Mouse (Mus musculus) forebrain, embryonic 16.5 days (tissue): ENCODE results near the gene Hexa. TPM values are rescaled to one million over a fixed set of nuclear protein-coding genes. Genes with fewer than 3 reads are reported as not detected.

Experiments used
- ATAC-seq: fragments of 200-750 bp; cut with Nextera tagmentation; 2 replicates; pipeline ENCODE4 v1.8.0; 2017; ENCODE audit warnings: mild to moderate bottlenecking, moderate library complexity
- H3K27ac ChIP-seq: fragments of 300-500 bp; sonication (generic); 2 replicates; pipeline ENCODE4 v1.5.1; 2014; ENCODE audit warnings: low read length, control low read depth
- H3K27me3 ChIP-seq: fragments of 300-500 bp; sonication (generic); replicated peaks from 2 replicates; pipeline ENCODE4 v1.6.1; 2014; ENCODE audit warnings: low read length; ENCODE audit not compliant: control insufficient read depth, insufficient read depth
- H3K36me3 ChIP-seq: fragments of 300-500 bp; sonication (generic); 2 replicates; pipeline ENCODE4 v1.6.1; 2014; ENCODE audit not compliant: control insufficient read depth, insufficient read depth
- H3K4me1 ChIP-seq: fragments of 300-500 bp; sonication (generic); replicated peaks from 2 replicates; pipeline ENCODE4 v1.6.1; 2014; ENCODE audit warnings: low read length; ENCODE audit not compliant: control insufficient read depth, insufficient read depth
- H3K4me2 ChIP-seq: fragments of 300-500 bp; sonication (generic); 2 replicates; pipeline ENCODE4 v1.6.1; 2014; ENCODE audit warnings: mild to moderate bottlenecking, low read length, control low read depth
- H3K4me3 ChIP-seq: fragments of 300-500 bp; sonication (generic); replicated peaks from 2 replicates; pipeline ENCODE4 v1.5.1; 2014; ENCODE audit warnings: mild to moderate bottlenecking, low read length, control low read depth
- H3K9ac ChIP-seq: fragments of 300-500 bp; sonication (generic); replicated peaks from 2 replicates; pipeline ENCODE4 v1.6.1; 2014; ENCODE audit warnings: low read depth, low read length, control low read depth
- H3K9me3 ChIP-seq: fragments of 300-500 bp; sonication (generic); 2 replicates; pipeline ENCODE4 v1.6.1; 2016; ENCODE audit warnings: low read length; ENCODE audit not compliant: control insufficient read depth
- WGBS: fragments of 180-500 bp; shearing (Covaris S2); extraction: QIAGEN DNeasy Blood & Tissue Kit; methylation state at CpG from one replicate; pipeline ENCODE4 v1.1.7; 2014; 5-methylcytosine and 5-hydroxymethylcytosine counted together
- polyA plus RNA-seq: library from polyadenylated mRNA; unstranded; fragments of >200 nt; fragmentation: Nextera tagmentation; extraction: Ambion mirVana; gene quantifications from 2 replicates; pipeline ENCODE4 v1.2.1, GENCODE M21; 2015

Hexa gene
- polyA plus RNA-seq, 1 experiment from 2014 or later: 51.3 TPM

DNA sequence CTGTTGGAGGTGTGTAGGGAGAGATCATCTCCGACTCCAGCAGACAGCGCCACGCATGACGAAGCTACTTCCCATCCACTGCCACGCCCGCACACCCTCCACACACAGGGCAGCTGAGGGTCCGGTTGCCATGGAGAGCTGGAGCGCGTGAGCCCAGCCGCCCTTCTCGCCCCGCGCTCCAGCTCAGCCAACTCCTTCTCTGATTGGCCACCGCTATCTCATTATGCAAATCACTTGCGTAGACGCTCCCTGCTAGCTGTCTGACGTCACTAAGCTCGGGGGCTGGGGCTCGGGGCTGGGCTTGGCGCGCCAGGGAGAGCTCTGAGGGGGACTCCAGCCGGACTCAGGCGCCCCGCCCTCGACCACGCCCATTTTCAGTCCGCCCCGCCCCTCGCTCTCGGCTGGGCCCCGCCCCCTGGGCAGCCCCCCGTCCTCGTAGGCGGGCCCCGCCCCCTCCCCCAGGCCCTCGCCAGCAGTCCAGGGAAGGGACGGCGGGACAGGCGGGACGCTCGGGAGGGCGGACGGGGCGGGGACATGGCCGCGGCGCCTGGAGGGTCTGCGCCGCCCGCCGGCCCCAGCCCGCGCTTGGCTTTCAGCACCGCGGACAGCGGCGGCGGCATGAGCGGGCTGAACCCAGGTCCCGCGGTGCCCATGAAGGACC, 38.6 kb downstream of the Hexa start, which contains the start of gene Celf6:
Gene Celf6, plus strand, starts transcription at position 74 of the 661 bp plus-strand sequence.
- Histone ChIP-seq H3K9me3 (no peaks in the 10 kb centered on the region), H3K4me1 (peaks cover 12% of the 10 kb centered on the region), H3K4me2 (peak within 1 kb of the TSS; percentile 89), H3K9ac (peak within 1 kb of the TSS; percentile 60), H3K27me3 (peaks cover 10% of the 10 kb centered on the region; the same call in 1 of the 2 replicates), H3K27ac (no peak within 1 kb of the TSS), H3K36me3 (no peaks in the 10 kb centered on the region), H3K4me3 (peak within 1 kb of the TSS; percentile 54)
- under 1% methylated on average over 50 of the region's 61 CpGs for WGBS
- ATAC-seq: peak; percentile 97

DNA sequence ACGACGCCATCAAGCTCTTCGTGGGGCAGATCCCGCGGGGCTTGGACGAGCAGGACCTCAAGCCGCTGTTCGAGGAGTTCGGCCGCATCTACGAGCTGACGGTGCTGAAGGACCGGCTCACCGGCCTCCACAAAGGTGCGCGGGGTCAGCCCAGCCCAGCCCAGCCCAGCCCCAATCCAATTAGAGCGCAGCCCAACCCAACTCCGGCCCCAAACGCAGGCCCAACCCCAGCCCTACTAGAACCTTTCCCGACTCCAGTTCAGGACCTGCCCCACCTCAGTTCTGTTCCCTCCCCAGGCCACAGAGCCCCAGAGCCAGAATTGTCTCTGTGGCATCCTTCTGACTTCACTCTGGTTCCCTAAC, 39.1 kb downstream of the Hexa start:
- Histone ChIP-seq H3K27ac (no peak overlapping the region), H3K4me2 (peak overlapping the region; percentile 89), H3K9me3 (no peaks in the 10 kb centered on the region), H3K36me3 (no peaks in the 10 kb centered on the region), H3K9ac (peak overlapping the region; percentile 60), H3K27me3 (peaks cover 10% of the 10 kb centered on the region; the same call in 1 of the 2 replicates), H3K4me1 (peaks cover 12% of the 10 kb centered on the region), H3K4me3 (peak overlapping the region; percentile 54)
- ATAC-seq: peak; percentile 17
- 0% methylated on average over 20 of the region's 20 CpGs for WGBS

DNA sequence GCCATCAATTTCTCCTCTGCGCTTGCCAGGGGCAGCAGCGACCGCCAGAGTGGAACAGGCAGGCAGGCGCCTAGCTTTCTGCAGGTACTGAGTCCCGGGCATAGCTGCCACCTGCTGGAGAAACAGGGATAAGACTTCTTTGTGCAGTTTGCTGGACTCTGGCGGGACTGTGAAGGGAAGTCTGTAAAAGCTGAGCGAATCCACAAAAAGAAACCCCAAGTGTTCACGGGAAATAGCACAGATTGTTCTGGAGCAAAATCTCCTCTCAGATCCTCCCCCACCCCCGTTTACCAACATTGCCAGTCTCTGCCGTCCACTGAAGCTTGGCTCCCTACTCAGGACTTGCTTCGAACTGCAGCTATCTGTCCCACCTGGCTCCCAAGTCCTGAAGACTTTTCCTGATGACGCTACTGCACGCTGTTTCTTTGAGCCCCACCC, 45.5 kb downstream of the Hexa start:
- peaks cover 28% of the 10 kb centered on the region for H3K4me1 ChIP-seq
- no peak overlapping the region for H3K27ac ChIP-seq
- H3K9me3 ChIP-seq: no peaks in the 10 kb centered on the region
- H3K27me3 ChIP-seq: peaks cover 3% of the 10 kb centered on the region; the same call in 1 of the 2 replicates
- H3K4me2 ChIP-seq: peak overlapping the region; percentile 39
- H3K36me3 ChIP-seq: no peaks in the 10 kb centered on the region
- peak overlapping the region; percentile 9; the same call in 1 of the 2 replicates for H3K4me3 ChIP-seq
- WGBS: 4% methylated on average over 13 of the region's 13 CpGs
- H3K9ac ChIP-seq: 0 out of 2 replicates have a peak overlapping the region, but pooled peaks have one; percentile 19
- peak; percentile 59 for ATAC-seq

DNA sequence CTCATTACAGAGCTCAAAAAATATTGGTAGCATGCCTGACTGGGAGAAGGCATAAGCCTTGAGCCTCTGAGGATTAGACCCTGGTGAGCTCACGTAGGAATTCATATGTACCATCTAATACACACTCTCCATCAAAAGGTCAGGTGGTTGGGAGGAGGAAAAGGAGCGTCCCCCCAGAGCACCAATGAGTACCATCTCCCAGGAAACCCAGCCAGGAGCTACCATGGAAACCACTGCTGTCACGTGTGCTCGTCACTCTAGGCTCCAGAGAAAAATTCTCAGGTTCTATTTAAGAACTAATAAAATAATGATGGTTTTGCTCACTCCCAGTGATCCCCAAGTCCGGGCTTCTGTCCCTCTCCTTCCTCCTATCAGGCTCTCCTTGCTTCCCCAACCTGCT, 48.9 kb downstream of the Hexa start:
- H3K4me2 ChIP-seq: peak overlapping the region; percentile 60
- peaks cover 28% of the 10 kb centered on the region for H3K4me1 ChIP-seq
- WGBS: 43% methylated on average over 5 of the region's 5 CpGs
- no peaks in the 10 kb centered on the region for H3K36me3 ChIP-seq
- peak overlapping the region; percentile 31 for H3K4me3 ChIP-seq
- H3K9ac ChIP-seq: no peak overlapping the region
- no peaks in the 10 kb centered on the region for H3K27me3 ChIP-seq
- H3K27ac ChIP-seq: peak overlapping the region; percentile 92
- H3K9me3 ChIP-seq: no peaks in the 10 kb centered on the region
- peak; percentile 41 for ATAC-seq

DNA sequence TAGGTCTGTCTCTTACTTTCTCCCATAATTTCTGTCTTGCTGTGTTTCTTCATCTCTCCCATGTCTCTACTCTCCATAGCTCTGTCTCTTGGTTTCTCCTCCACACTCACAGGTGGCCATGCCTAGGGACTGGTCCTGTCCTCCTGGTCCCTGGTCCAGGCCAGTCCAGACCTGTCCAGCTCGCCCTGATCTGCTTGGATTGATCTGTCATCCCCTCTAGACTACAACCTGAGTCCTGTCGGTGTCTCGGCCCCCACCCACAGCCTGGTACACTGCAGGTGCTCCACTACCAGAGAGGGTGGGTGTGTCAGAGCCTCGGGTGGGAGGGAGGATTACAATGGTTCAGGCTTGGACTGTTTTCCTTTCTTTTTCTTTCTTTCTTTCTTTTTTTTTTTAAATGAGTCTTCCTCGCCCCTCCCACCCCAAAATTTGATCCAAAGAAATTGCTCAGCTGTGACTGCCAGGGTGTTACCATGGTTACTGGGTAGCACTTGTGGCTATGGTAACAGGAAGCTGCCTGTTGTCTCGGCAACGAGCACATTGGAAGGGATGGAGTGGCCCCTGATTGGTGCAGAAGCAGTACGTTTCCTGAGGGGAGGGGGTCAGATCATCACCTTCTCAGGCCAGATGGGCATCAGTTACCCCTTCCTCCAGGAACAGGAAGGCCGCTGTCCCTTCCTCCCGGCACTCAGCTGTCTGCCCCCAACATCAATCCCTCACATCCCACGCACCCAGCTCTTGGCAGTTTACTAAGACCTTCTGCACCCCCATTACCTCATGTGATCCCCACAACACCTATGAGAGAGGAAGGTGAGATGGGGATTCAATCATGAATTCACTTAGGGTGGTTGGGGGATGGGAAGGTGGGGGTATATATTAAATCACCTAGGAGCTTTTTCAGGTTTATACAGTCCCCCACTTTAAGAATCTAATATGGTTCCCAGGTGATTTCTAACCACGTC, 49.7 kb downstream of the Hexa start:
- ATAC-seq: peak; percentile 91
- peak overlapping the region; percentile 92 for H3K27ac ChIP-seq
- peak overlapping the region; percentile 31 for H3K4me3 ChIP-seq
- H3K4me2 ChIP-seq: peak overlapping the region; percentile 60
- peaks cover 28% of the 10 kb centered on the region for H3K4me1 ChIP-seq
- no peaks in the 10 kb centered on the region for H3K27me3 ChIP-seq
- H3K36me3 ChIP-seq: no peaks in the 10 kb centered on the region
- no peaks in the 10 kb centered on the region for H3K9me3 ChIP-seq
- WGBS: 17% methylated on average over 12 of the region's 12 CpGs
- H3K9ac ChIP-seq: peak overlapping the region; percentile 23; the same call in 1 of the 2 replicates

DNA sequence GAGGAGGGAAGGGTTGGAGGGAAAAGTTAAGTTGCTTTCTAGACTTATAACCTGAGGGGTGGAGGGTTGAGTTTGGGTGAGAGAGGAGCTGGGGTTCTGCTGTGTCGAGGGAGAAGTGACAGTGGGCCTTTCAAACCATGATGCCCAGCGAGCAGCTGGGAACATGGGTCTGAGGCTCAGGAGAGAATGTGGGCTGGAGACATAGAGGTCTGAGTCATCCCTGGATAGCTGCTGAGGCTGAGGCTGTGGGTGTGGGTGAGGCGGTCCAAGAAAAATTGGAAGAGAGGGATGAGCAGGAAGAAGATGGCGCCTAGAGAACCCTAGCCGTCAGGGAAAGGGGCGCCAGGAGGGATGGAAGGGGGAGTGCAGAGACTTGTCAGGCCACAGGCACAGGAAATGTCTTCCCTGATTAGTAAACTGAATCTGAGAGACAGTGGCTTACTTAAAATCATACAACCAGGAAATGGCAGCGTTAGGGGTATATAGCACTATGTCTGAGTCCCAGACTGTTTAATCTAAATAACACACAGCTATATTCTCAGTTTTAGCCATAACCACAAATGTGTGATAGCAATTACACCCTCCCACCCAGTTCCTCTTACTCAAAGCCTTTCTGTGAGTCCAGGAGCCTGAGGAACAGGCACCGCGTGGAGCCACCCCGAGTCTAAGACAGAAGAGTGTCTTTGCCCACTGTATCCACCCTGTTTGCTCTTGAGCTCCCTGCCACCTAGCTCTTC, 50.5 kb downstream of the Hexa start:
- Histone ChIP-seq H3K27me3 (no peaks in the 10 kb centered on the region), H3K9ac (no peak overlapping the region), H3K27ac (peak overlapping the region; percentile 59), H3K36me3 (no peaks in the 10 kb centered on the region), H3K4me3 (no peak overlapping the region), H3K4me2 (peak overlapping the region; percentile 60), H3K4me1 (peaks cover 25% of the 10 kb centered on the region), H3K9me3 (no peaks in the 10 kb centered on the region)
- 82% methylated on average over 10 of the region's 10 CpGs for WGBS
- ATAC-seq: no peak

DNA sequence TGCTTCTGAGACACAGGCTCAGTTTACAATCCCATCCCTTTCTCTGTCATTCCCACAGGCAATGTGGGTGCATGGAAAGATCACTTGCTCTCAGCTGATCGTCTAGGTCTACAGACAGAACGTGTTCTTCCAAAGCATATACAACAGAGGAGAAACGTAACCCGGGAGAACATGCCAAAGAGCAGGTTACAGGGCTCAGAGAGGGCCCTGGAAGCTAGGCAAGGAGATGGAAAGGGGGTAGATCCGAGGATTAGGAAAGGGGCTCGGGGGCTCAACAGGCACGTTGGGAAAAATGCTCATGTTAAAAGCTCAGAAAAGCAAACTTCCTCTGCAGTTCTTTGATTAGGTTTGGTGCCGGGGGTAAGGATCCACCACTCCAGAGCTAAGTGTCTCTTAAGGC, 62.3 kb downstream of the Hexa start:
- 72% methylated on average over 8 of the region's 8 CpGs for WGBS
- H3K27me3 ChIP-seq: no peaks in the 10 kb centered on the region

DNA sequence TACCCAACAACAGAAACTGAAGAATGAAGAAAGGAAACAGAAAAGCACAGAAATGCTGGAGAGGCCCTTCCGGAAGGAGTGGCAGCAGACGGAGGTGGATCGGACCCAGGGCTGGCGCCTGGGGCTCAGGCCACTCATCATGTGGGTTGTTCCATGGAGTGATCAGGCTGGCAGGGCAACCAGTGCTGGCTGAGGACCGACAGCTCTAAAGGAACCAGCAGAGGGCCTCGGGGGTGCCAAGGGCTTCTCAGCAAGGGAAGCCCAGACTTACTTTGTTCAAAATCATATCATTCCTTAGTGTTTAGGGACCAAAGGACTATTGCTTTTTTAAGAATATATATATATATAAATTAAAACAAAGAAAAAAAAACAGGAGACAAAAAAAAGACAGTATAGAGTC, 66.6 kb downstream of the Hexa start:
- no peak overlapping the region for H3K4me3 ChIP-seq
- H3K9ac ChIP-seq: no peak overlapping the region
- no peak for ATAC-seq
- H3K27me3 ChIP-seq: no peaks in the 10 kb centered on the region
- H3K4me1 ChIP-seq: no peaks in the 10 kb centered on the region
- no peak overlapping the region for H3K4me2 ChIP-seq
- H3K27ac ChIP-seq: no peak overlapping the region
- 54% methylated on average over 6 of the region's 6 CpGs for WGBS
- H3K9me3 ChIP-seq: no peaks in the 10 kb centered on the region
- H3K36me3 ChIP-seq: no peaks in the 10 kb centered on the region

More for the DNA sequence above, 62.3 kb downstream of the Hexa start:
- H3K9me3 ChIP-seq: no peaks in the 10 kb centered on the region
- no peak overlapping the region for H3K27ac ChIP-seq
- no peaks in the 10 kb centered on the region for H3K4me1 ChIP-seq
- no peak for ATAC-seq
- H3K9ac ChIP-seq: no peak overlapping the region
- no peak overlapping the region for H3K4me3 ChIP-seq
- no peaks in the 10 kb centered on the region for H3K36me3 ChIP-seq
- H3K4me2 ChIP-seq: no peak overlapping the region
